Mouse (Mus musculus): ENCODE results near the gene Smyd2.

Smyd2 gene

GRCm38 (mm10) chr1:189883531-189884170 lies 38.5 kb downstream of the Smyd2 start:
- in situ Hi-C loops (cut with MboI; ENCODE audit: low pct_unique_long_range_greater_than_20kb in 1 of 2, low sequenced_read_pairs in 2 of 2, unreplicated experiment in 1 of 2) = no loop called here

DNA sequence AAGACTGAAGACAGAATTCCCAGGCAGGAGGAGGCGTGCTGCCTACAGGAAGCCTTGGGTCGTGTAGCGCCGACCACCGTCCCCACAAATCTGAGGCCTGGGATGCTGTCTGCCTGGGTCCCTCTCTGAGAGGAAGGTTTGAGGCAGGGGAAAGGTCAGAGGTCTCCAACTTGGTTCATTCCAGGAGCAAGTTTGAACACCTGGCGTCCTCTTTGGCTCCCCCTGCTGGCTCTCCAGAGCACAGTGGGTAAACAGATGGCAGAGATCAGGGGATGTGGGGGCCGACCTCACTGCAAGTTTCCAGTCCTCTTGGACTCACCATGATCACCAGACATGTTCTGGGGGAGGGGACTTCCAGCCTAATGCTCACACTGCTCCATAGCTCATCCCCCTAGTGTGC lies 39.3 kb downstream of the Smyd2 start:
- in situ Hi-C loops (cut with MboI; ENCODE audit: low pct_unique_long_range_greater_than_20kb in 1 of 2, low sequenced_read_pairs in 2 of 2, unreplicated experiment in 1 of 2) = no loop called here

DNA sequence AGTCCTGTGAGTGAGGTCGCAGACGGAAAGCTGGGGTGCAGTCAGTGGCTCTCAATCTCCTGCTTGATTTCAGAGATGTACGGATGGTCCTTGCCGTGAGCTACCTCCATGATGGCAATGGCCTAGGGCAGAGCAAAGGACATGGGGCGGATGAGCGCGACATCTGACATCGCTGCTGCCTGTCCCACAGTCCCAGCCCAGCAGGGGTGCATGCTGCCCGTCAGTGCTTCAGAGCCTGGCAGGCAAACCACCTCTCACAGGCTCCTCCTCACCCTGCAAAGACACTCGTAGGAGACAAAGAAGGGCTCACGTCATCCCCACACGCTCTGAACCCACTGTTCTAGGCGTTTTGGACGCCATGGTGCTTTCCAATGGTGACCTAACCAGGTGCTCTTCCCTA lies 41.4 kb downstream of the Smyd2 start:
- in situ Hi-C loops (cut with MboI; ENCODE audit: low pct_unique_long_range_greater_than_20kb in 1 of 2, low sequenced_read_pairs in 2 of 2, unreplicated experiment in 1 of 2) = no loop called here

DNA sequence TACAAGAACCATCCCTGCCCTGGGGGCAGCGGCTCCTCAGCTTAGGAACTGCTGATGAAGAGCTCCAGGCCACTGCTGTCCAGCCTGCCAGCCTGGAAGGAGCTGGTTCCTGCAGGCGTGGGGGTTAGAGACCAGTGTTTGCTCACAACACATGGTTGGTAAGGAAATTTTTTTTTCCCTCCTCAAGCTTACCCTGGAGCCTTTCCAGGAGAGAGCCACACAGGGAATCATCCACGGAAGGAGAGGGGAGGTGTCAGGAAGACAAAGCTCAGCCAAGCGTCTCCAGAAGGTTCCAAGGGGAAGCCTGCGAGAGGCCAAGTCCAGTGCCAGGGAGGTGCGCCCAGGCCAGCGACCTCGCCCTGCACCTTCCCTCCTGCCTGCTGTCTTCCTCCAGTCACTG lies 42.2 kb downstream of the Smyd2 start:
- in situ Hi-C loops (cut with MboI; ENCODE audit: low pct_unique_long_range_greater_than_20kb in 1 of 2, low sequenced_read_pairs in 2 of 2, unreplicated experiment in 1 of 2) = loop anchor here in 1 of 2 experiments (5.0 kb wide), 1 partner anchor 173 kb away; no protein-coding TSS in a partner anchor

GRCm38 (mm10) chr1:189879212-189879611 lies 43.0 kb downstream of the Smyd2 start:
- in situ Hi-C loops (cut with MboI; ENCODE audit: low pct_unique_long_range_greater_than_20kb in 1 of 2, low sequenced_read_pairs in 2 of 2, unreplicated experiment in 1 of 2) = loop anchor here in 1 of 2 experiments (5.0 kb wide), 1 partner anchor 172 kb away; no protein-coding TSS in a partner anchor

DNA sequence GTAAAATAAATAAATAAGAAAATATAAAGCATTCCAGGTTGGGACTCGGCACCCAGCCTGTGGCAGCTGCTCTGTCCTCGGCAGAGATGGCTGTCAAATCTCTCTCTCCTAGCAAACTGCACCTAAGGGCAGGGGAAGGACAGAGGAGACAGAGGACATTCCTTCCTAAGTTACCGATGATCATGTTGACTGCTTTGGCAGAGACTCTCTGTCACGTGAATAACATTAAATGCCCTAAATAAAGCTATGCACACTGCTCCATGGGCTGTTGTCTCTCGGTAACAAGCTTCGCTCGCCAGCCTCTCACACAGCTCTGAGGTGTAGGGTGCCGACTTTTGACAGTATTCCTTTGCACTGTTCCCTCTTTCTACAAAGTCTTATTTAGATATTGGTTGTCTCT lies 46.0 kb downstream of the Smyd2 start:
- in situ Hi-C loops (cut with MboI; ENCODE audit: low pct_unique_long_range_greater_than_20kb in 1 of 2, low sequenced_read_pairs in 2 of 2, unreplicated experiment in 1 of 2) = loop anchor here in 1 of 2 experiments (5.0 kb wide), 1 partner anchor 169 kb away; no protein-coding TSS in a partner anchor

DNA sequence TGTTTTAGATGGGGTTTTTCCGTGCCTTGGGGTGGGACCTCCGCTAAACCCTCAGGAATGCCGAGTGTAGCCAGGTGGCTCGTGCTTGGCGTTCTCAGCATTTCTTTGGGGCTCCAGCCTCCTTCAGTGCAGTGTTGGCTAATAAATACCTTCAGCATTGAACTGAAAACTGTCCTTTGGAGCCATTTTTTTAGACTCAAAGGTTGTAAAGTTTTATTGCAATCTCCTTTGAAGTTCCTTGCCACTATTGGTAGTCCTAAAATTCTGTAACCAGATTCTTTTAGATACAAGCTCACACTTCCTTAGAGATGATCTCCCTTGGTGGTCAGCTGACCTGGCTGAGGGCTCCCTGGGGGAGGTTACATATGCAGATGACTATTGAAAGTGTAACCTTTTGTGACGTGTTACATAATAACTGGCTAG lies 46.7 kb downstream of the Smyd2 start:
- in situ Hi-C loops (cut with MboI; ENCODE audit: low pct_unique_long_range_greater_than_20kb in 1 of 2, low sequenced_read_pairs in 2 of 2, unreplicated experiment in 1 of 2) = loop anchor here in 1 of 2 experiments (5.0 kb wide), 1 partner anchor 168 kb away; no protein-coding TSS in a partner anchor

- in situ Hi-C loops (cut with MboI; ENCODE audit: low pct_unique_long_range_greater_than_20kb in 1 of 2, low sequenced_read_pairs in 2 of 2, unreplicated experiment in 1 of 2) = no loop called here
Observed at GRCm38 (mm10) chr1:189873591-189873990, 48.6 kb downstream of the Smyd2 start.

DNA sequence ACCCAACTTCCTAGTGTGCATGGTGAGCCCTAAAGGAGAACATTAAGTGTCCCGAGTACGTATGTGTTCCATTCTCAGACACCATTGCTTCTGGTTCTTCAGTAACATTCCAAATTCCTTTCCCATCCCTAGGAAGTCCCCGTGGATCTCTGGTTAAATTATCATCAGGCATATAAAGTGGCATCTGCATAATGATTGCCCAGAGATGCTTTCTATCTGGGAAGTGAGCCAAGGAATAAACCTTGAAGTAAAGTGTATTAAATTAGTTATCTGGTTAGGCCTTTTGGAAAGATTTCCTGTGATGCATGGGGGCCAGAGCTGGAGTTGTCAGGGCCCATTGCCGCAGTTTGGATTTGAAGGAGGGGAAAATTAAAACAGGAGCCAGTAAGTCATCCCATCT lies 50.1 kb downstream of the Smyd2 start:
- in situ Hi-C loops (cut with MboI; ENCODE audit: low pct_unique_long_range_greater_than_20kb in 1 of 2, low sequenced_read_pairs in 2 of 2, unreplicated experiment in 1 of 2) = no loop called here

- in situ Hi-C loops (cut with MboI; ENCODE audit: low pct_unique_long_range_greater_than_20kb in 1 of 2, low sequenced_read_pairs in 2 of 2, unreplicated experiment in 1 of 2) = no loop called here
Observed at GRCm38 (mm10) chr1:189871625-189872024, 50.5 kb downstream of the Smyd2 start.

- in situ Hi-C loops (cut with MboI; ENCODE audit: low pct_unique_long_range_greater_than_20kb in 1 of 2, low sequenced_read_pairs in 2 of 2, unreplicated experiment in 1 of 2) = no loop called here
Observed at GRCm38 (mm10) chr1:189870539-189870938, 51.6 kb downstream of the Smyd2 start.

- in situ Hi-C loops (cut with MboI; ENCODE audit: low pct_unique_long_range_greater_than_20kb in 1 of 2, low sequenced_read_pairs in 2 of 2, unreplicated experiment in 1 of 2) = no loop called here
Observed at GRCm38 (mm10) chr1:189869651-189870270, 52.4 kb downstream of the Smyd2 start.

GRCm38 (mm10) chr1:189868036-189868435 lies 54.1 kb downstream of the Smyd2 start:
- in situ Hi-C loops (cut with MboI; ENCODE audit: low pct_unique_long_range_greater_than_20kb in 1 of 2, low sequenced_read_pairs in 2 of 2, unreplicated experiment in 1 of 2) = no loop called here

DNA sequence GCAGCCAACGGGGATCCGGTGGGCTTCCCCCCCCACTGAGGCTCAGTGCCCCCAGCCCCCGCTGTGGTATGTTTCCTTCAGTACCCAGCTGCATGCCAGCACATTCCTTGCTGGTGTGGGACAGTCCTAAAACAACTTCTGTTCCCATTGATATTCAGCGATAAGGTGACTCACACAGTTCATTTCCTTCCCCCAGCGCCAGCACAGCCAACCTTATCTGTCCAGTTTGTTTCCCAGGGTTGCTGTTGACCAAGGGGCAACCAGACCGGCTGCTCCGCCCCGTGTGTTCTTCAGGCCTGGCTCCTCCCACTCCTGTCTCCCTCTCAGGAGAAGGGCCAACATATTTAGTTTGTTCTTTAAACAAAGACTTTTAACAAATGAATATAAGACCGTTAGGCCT lies 54.7 kb downstream of the Smyd2 start:
- in situ Hi-C loops (cut with MboI; ENCODE audit: low pct_unique_long_range_greater_than_20kb in 1 of 2, low sequenced_read_pairs in 2 of 2, unreplicated experiment in 1 of 2) = no loop called here

- in situ Hi-C loops (cut with MboI; ENCODE audit: low pct_unique_long_range_greater_than_20kb in 1 of 2, low sequenced_read_pairs in 2 of 2, unreplicated experiment in 1 of 2) = no loop called here
Observed at GRCm38 (mm10) chr1:189867034-189867433, 55.1 kb downstream of the Smyd2 start.

GRCm38 (mm10) chr1:189866621-189867020 lies 55.5 kb downstream of the Smyd2 start:
- in situ Hi-C loops (cut with MboI; ENCODE audit: low pct_unique_long_range_greater_than_20kb in 1 of 2, low sequenced_read_pairs in 2 of 2, unreplicated experiment in 1 of 2) = no loop called here

- in situ Hi-C loops (cut with MboI; ENCODE audit: low pct_unique_long_range_greater_than_20kb in 1 of 2, low sequenced_read_pairs in 2 of 2, unreplicated experiment in 1 of 2) = no loop called here
Observed at GRCm38 (mm10) chr1:189864846-189865560, 57.2 kb downstream of the Smyd2 start.

DNA sequence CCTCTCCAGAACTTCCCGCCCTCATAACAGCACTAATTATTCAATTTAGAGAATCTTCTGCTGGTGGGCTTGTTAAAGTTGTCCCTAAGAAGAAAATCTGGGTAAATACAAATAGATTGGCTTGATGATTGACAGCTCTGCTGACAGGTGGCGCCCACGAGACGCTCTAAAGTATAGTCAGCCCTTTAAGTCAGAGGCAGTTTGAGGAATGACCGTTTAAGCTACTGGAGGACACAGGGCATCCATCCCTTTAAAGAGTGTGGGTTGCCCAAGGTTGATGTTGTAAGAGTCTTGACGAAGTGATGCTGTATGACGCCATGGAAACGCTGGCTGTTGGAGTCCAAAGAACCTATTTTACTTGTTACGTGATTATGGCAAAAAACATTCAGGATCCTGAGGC lies 57.9 kb downstream of the Smyd2 start:
- in situ Hi-C loops (cut with MboI; ENCODE audit: low pct_unique_long_range_greater_than_20kb in 1 of 2, low sequenced_read_pairs in 2 of 2, unreplicated experiment in 1 of 2) = no loop called here

DNA sequence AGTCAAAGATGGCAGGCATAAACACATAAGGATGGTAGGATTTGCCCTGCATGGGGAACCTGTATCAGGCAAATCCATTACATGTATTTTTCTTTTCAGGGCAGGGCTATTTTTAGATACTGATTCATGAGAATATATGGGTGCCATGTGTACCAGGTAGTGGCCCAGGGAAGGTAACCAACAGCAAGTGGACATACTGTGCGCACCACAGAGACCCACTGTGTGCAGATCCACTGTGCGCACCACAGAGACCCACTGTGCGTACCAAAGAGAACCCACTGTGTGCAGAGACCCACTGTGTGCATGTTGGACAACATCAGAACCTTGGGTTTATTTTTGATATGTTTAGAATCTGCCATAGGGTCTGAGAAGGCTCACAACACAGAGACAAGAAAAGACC lies 58.4 kb downstream of the Smyd2 start:
- in situ Hi-C loops (cut with MboI; ENCODE audit: low pct_unique_long_range_greater_than_20kb in 1 of 2, low sequenced_read_pairs in 2 of 2, unreplicated experiment in 1 of 2) = no loop called here
